Mouse (Mus musculus): ENCODE data around the gene Pla2g4e. TPM values are rescaled to one million over a fixed set of nuclear protein-coding genes. Genes with fewer than 3 reads are reported as not detected.

Gene Pla2g4e
- not detected in 2 replicates for polyA plus RNA-seq (2012; ENCODE audit: low replicate concordance)

DNA sequence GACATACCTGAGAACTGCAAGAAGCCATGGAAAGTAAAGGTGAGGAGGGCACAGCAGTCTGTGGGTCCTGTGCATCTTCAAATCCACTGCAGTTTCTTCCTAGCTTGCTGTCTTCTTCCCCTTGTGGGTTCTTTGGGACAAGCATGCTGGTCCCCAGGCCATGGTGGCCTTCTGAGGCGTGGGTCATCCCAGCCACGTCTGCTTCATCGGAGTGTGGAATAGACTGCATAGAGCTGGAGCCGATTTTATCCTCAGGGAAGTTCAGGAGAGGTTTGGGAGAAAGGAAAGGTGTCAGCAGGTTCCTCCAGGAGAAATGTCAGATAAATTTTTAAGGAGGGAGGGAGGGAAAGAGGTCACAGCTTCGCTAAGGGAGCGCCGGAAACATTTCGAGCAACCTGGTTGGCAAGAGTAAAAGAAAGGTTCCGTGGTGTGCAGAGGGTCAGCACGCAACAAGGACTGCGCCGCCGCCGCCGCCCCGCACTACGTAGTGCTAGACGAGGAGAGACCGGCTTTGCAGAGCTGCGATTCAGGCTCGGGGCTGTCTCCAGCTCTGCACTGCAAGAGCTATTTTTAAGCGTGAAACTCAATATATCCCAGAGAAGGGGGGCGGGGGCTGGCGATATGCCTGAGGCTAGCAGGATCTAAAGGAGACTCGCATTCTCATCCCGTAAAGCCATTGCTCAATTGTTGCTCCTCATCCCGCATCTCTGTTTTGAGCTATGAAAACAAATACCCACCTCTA, at the start of gene Pla2g4e:
Pla2g4e (minus strand) TSS at position 657 of the 742 bp plus-strand sequence.

DNA sequence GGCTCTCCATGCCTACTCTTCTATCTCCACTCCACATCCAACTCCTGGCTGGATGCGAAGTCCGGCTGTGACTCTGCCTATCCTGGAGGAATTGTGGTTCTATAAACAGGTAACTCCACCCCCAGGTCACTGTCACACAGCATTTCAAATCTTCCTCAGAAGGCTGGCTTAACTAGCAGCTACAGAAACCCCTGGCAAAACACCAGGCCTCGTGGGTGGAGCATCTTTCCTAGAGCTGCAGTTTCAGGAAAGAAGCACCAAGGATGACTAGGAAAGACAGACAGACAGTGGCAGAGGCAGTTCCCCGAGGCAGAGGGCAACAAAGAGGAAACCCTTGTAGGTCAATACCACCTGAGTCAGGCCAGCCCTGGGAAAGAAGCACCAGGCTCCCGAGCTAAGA, 43.9 kb upstream of the Pla2g4e start, which contains the start of gene Pla2g4d:
Pla2g4d (minus strand) TSS at position 203 of the 400 bp plus-strand sequence.

DNA sequence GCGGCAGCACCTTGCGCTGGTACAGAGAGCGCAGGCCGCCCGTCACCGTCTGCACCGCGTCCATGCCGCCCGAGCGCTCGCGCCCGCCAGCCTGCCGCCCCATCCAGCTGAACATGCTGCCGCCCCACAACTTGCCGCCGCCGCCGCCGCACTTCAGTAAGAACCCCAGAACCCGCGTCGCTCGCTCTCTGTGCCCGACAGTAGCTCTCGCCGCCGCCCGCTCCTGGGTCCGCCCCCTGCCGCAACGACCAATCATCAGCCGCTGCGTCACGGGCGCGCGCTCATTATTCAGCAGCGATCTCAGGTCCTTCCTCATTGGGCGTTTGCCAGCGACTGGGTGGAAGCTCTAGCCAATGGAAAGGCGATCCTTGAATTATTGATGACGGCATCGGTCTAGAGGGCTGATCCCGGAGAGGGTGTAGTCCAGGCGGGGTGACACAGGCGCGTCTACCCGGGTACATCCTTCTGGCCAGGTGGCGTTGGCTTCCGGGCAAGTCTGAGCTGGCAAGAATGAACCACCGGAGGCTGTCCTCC, 90.7 kb downstream of the Pla2g4e start, which contains the start of gene Ehd4:
Ehd4 (minus strand) TSS at position 246 of the 534 bp plus-strand sequence.

Other genes with a start within 250 kb of the Pla2g4e start
- gene Jmjd7, start 217.9 kb downstream of the Pla2g4e start, polyA plus RNA-seq (2012; ENCODE audit: low replicate concordance) = 7.2 and 11.4 TPM in 2 replicates
- 2.1 and 3.3 TPM in 2 replicates for gene Gm28042, start 217.8 kb downstream of the Pla2g4e start, polyA plus RNA-seq (2012; ENCODE audit: low replicate concordance)
- gene Pla2g4b, start 211.9 kb downstream of the Pla2g4e start, polyA plus RNA-seq (2012; ENCODE audit: low replicate concordance) = 11.6 and 19.0 TPM in 2 replicates
- gene Ehd4, start 90.7 kb downstream of the Pla2g4e start, polyA plus RNA-seq (2012; ENCODE audit: low replicate concordance) = 37.0 and 72.5 TPM in 2 replicates
- 0.09 TPM in 1 of 2 replicates, not detected in the other for gene Pla2g4d, start 43.9 kb upstream of the Pla2g4e start, polyA plus RNA-seq (2012; ENCODE audit: low replicate concordance)
- gene Pla2g4f, start 68.8 kb upstream of the Pla2g4e start, polyA plus RNA-seq (2012; ENCODE audit: low replicate concordance) = 0.28 and 0.38 TPM in 2 replicates
- gene Vps39, start 107.8 kb upstream of the Pla2g4e start, polyA plus RNA-seq (2012; ENCODE audit: low replicate concordance) = 16.2 and 51.6 TPM in 2 replicates
- 5.3 and 6.8 TPM in 2 replicates for gene Ganc, start 158.6 kb upstream of the Pla2g4e start, polyA plus RNA-seq (2012; ENCODE audit: low replicate concordance)
- 1.8 and 2.8 TPM in 2 replicates for gene Tmem87a, start 158.8 kb upstream of the Pla2g4e start, polyA plus RNA-seq (2012; ENCODE audit: low replicate concordance)
- 0.21 and 1.1 TPM in 2 replicates for gene Capn3, start 210.7 kb upstream of the Pla2g4e start, polyA plus RNA-seq (2012; ENCODE audit: low replicate concordance)